Mouse (Mus musculus) forebrain, embryonic 12.5 days (tissue): ENCODE results near the gene Dhodh. TPM values are rescaled to one million over a fixed set of nuclear protein-coding genes. Genes with fewer than 3 reads are reported as not detected.

ENCODE experiments used
- ATAC-seq: fragments of 200-750 bp; cut with Nextera tagmentation; 2 replicates; pipeline ENCODE4 v1.8.0; 2017; ENCODE audit warnings: moderate TSS enrichment; ENCODE audit not compliant: low FRiP score
- H3K27ac ChIP-seq: fragments of 300-500 bp; sonication (generic); 2 replicates; pipeline ENCODE4 v1.5.1; 2016; ENCODE audit warnings: mild to moderate bottlenecking
- H3K27me3 ChIP-seq: fragments of 300-500 bp; sonication (generic); 2 replicates; pipeline ENCODE4 v1.6.1; 2016; ENCODE audit warnings: mild to moderate bottlenecking
- H3K36me3 ChIP-seq: fragments of 300-500 bp; sonication (generic); replicated peaks from 2 replicates; pipeline ENCODE4 v1.6.1; 2016; ENCODE audit warnings: mild to moderate bottlenecking
- H3K4me1 ChIP-seq: fragments of 300-500 bp; sonication (generic); 2 replicates; pipeline ENCODE4 v1.6.1; 2016
- H3K4me2 ChIP-seq: fragments of 300-500 bp; sonication (generic); 2 replicates; pipeline ENCODE4 v1.6.1; 2016; ENCODE audit warnings: mild to moderate bottlenecking, moderate library complexity
- H3K4me3 ChIP-seq: fragments of 300-500 bp; sonication (generic); replicated peaks from 2 replicates; pipeline ENCODE4 v1.5.1; 2016; ENCODE audit warnings: mild to moderate bottlenecking
- H3K9ac ChIP-seq: fragments of 300-500 bp; sonication (generic); 2 replicates; pipeline ENCODE4 v1.6.1; 2016; ENCODE audit warnings: mild to moderate bottlenecking
- H3K9me3 ChIP-seq: fragments of 300-500 bp; sonication (generic); 2 replicates; pipeline ENCODE4 v1.6.1; 2016
- WGBS: fragments of 180-500 bp; shearing (Covaris S2); methylation state at CpG from one replicate; pipeline ENCODE4 v1.1.7; 2016; 5-methylcytosine and 5-hydroxymethylcytosine counted together
- polyA plus RNA-seq: library from polyadenylated mRNA; unstranded; fragments of >200 nt; fragmentation: Nextera tagmentation; extraction: Ambion mirVana; gene quantifications from 2 replicates; pipeline ENCODE4 v1.2.1, GENCODE M21; 2016

Dhodh gene
- polyA plus RNA-seq, result 38.7 and 39.6 TPM in 2 replicates

GRCm38 (mm10) chr8:109608271-109609152 lies at the start of gene Dhodh:
Gene Dhodh (minus strand): TSS chr8:109608673.
- peak; percentile 99 for ATAC-seq
- WGBS, result under 1% methylated on average over 42 of the region's 42 CpGs
- H3K27ac ChIP-seq, result peak within 1 kb of the TSS; percentile 98

GRCm38 (mm10) chr8:109656860-109657259 lies 48.4 kb upstream of the Dhodh start:
- Histone ChIP-seq H3K9me3 (no peaks in the 10 kb centered on the region), H3K27ac (no peak overlapping the region), H3K4me1 (no peaks in the 10 kb centered on the region), H3K27me3 (no peaks in the 10 kb centered on the region), H3K4me3 (no peak overlapping the region), H3K36me3 (no peaks in the 10 kb centered on the region), H3K4me2 (no peak overlapping the region), H3K9ac (no peak overlapping the region)
- 89% methylated on average over 3 of the region's 3 CpGs for WGBS
- no peak for ATAC-seq

More at GRCm38 (mm10) chr8:109608271-109609152, at the start of gene Dhodh:
- Histone ChIP-seq H3K4me2 (peak within 1 kb of the TSS; percentile 70), H3K36me3 (peaks cover 20% of the 10 kb centered on the region), H3K4me1 (peaks cover 11% of the 10 kb centered on the region), H3K4me3 (peak within 1 kb of the TSS; percentile 61), H3K9ac (peak within 1 kb of the TSS; percentile 72), H3K9me3 (no peaks in the 10 kb centered on the region), H3K27me3 (peaks cover 4% of the 10 kb centered on the region; the same call in 1 of the 2 replicates)

GRCm38 (mm10) chr8:109650801-109651200 lies 42.3 kb upstream of the Dhodh start:
- no peaks in the 10 kb centered on the region for H3K4me1 ChIP-seq
- no peak overlapping the region for H3K4me3 ChIP-seq
- no peak for ATAC-seq
- H3K9me3 ChIP-seq, result no peaks in the 10 kb centered on the region
- H3K27me3 ChIP-seq, result no peaks in the 10 kb centered on the region
- H3K9ac ChIP-seq, result no peak overlapping the region
- no peaks in the 10 kb centered on the region for H3K36me3 ChIP-seq
- no peak overlapping the region for H3K27ac ChIP-seq
- 82% methylated on average over 10 of the region's 10 CpGs for WGBS
- no peak overlapping the region for H3K4me2 ChIP-seq

- Histone ChIP-seq H3K4me2 (no peak overlapping the region), H3K27ac (no peak overlapping the region), H3K36me3 (no peaks in the 10 kb centered on the region), H3K9ac (no peak overlapping the region), H3K27me3 (no peaks in the 10 kb centered on the region), H3K4me1 (no peaks in the 10 kb centered on the region), H3K9me3 (no peaks in the 10 kb centered on the region), H3K4me3 (no peak overlapping the region)
- no peak for ATAC-seq
- 86% methylated on average over 7 of the region's 7 CpGs for WGBS
Observed at GRCm38 (mm10) chr8:109648469-109648868, 40.0 kb upstream of the Dhodh start.

GRCm38 (mm10) chr8:109647331-109647730 lies 38.9 kb upstream of the Dhodh start:
- Histone ChIP-seq H3K36me3 (no peaks in the 10 kb centered on the region), H3K27me3 (no peaks in the 10 kb centered on the region), H3K4me3 (no peak overlapping the region), H3K4me2 (no peak overlapping the region), H3K27ac (no peak overlapping the region), H3K4me1 (no peaks in the 10 kb centered on the region), H3K9me3 (no peaks in the 10 kb centered on the region), H3K9ac (no peak overlapping the region)
- no peak for ATAC-seq
- WGBS, result 79% methylated on average over 11 of the region's 11 CpGs

- Histone ChIP-seq H3K36me3 (no peaks in the 10 kb centered on the region), H3K4me1 (no peaks in the 10 kb centered on the region), H3K27ac (no peak overlapping the region), H3K9ac (no peak overlapping the region), H3K9me3 (no peaks in the 10 kb centered on the region), H3K4me3 (no peak overlapping the region), H3K4me2 (no peak overlapping the region), H3K27me3 (no peaks in the 10 kb centered on the region)
- WGBS, result 79% methylated on average over 5 of the region's 5 CpGs
- ATAC-seq, result no peak
Observed at GRCm38 (mm10) chr8:109641236-109641635, 32.8 kb upstream of the Dhodh start.

GRCm38 (mm10) chr8:109640410-109640809 lies 31.9 kb upstream of the Dhodh start:
- Histone ChIP-seq H3K36me3 (no peaks in the 10 kb centered on the region), H3K4me3 (no peak overlapping the region), H3K9me3 (no peaks in the 10 kb centered on the region), H3K9ac (no peak overlapping the region), H3K27ac (no peak overlapping the region), H3K4me2 (no peak overlapping the region), H3K4me1 (no peaks in the 10 kb centered on the region), H3K27me3 (no peaks in the 10 kb centered on the region)
- 63% methylated on average over 7 of the region's 7 CpGs for WGBS
- ATAC-seq, result no peak

GRCm38 (mm10) chr8:109638851-109639250 lies 30.4 kb upstream of the Dhodh start:
- H3K27me3 ChIP-seq, result no peaks in the 10 kb centered on the region

GRCm38 (mm10) chr8:109635146-109635545 lies 26.7 kb upstream of the Dhodh start:
- H3K36me3 ChIP-seq, result no peaks in the 10 kb centered on the region
- H3K27ac ChIP-seq, result no peak overlapping the region
- ATAC-seq, result no peak
- no peaks in the 10 kb centered on the region for H3K27me3 ChIP-seq
- H3K4me2 ChIP-seq, result no peak overlapping the region
- no peak overlapping the region for H3K9ac ChIP-seq
- no peak overlapping the region for H3K4me3 ChIP-seq
- no peaks in the 10 kb centered on the region for H3K4me1 ChIP-seq
- WGBS, result 92% methylated on average over 8 of the region's 8 CpGs
- H3K9me3 ChIP-seq, result no peaks in the 10 kb centered on the region

More at GRCm38 (mm10) chr8:109638851-109639250, 30.4 kb upstream of the Dhodh start:
- Histone ChIP-seq H3K9me3 (no peaks in the 10 kb centered on the region), H3K9ac (no peak overlapping the region), H3K36me3 (no peaks in the 10 kb centered on the region), H3K27ac (no peak overlapping the region), H3K4me3 (no peak overlapping the region), H3K4me2 (no peak overlapping the region), H3K4me1 (no peaks in the 10 kb centered on the region)
- 83% methylated on average over 5 of the region's 5 CpGs for WGBS
- no peak for ATAC-seq

- Histone ChIP-seq H3K4me2 (no peak overlapping the region), H3K36me3 (no peaks in the 10 kb centered on the region), H3K4me1 (no peaks in the 10 kb centered on the region), H3K27me3 (no peaks in the 10 kb centered on the region), H3K9me3 (no peaks in the 10 kb centered on the region), H3K4me3 (no peak overlapping the region), H3K9ac (no peak overlapping the region), H3K27ac (no peak overlapping the region)
- WGBS, result 82% methylated on average over 5 of the region's 5 CpGs
- no peak for ATAC-seq
Observed at GRCm38 (mm10) chr8:109632498-109632897, 24.0 kb upstream of the Dhodh start.

- Histone ChIP-seq H3K4me2 (no peak overlapping the region), H3K9me3 (0 out of 2 replicates have a peak, but pooled peaks cover 3% of the 10 kb centered on the region), H3K36me3 (no peaks in the 10 kb centered on the region), H3K4me3 (no peak overlapping the region), H3K27me3 (no peaks in the 10 kb centered on the region), H3K9ac (no peak overlapping the region), H3K27ac (no peak overlapping the region), H3K4me1 (no peaks in the 10 kb centered on the region)
- no peak for ATAC-seq
- 72% methylated on average over 6 of the region's 6 CpGs for WGBS
Observed at GRCm38 (mm10) chr8:109628638-109629037, 20.2 kb upstream of the Dhodh start.

- WGBS, result 84% methylated on average over 3 of the region's 3 CpGs
Observed at GRCm38 (mm10) chr8:109615569-109615968, 7.1 kb upstream of the Dhodh start.

More at GRCm38 (mm10) chr8:109615569-109615968, 7.1 kb upstream of the Dhodh start:
- Histone ChIP-seq H3K4me1 (no peaks in the 10 kb centered on the region), H3K27ac (no peak overlapping the region), H3K4me3 (no peak overlapping the region), H3K9me3 (no peaks in the 10 kb centered on the region), H3K4me2 (no peak overlapping the region), H3K9ac (no peak overlapping the region), H3K27me3 (peaks cover 4% of the 10 kb centered on the region; the same call in 1 of the 2 replicates), H3K36me3 (no peaks in the 10 kb centered on the region)
- no peak for ATAC-seq
